Mouse (Mus musculus) CH12.LX (cell line): ENCODE results near the gene B4galt3. TPM values are rescaled to one million over a fixed set of nuclear protein-coding genes. Genes with fewer than 3 reads are reported as not detected.

Experiments
- DNase-seq: peaks from one replicate; pipeline ENCODE4 v3.0.0-alpha.2; 2013; ENCODE audit errors: extremely low read depth
- H3K27ac ChIP-seq: 2 replicates; pipeline ENCODE4 v1.5.1; 2012; ENCODE audit warnings: low read depth, mild to moderate bottlenecking, control low read depth, moderate library complexity; ENCODE audit not compliant: insufficient read depth
- H3K27me3 ChIP-seq: replicated peaks from 2 replicates; pipeline ENCODE3; 2012; ENCODE audit warnings: inconsistent platforms
- H3K36me3 ChIP-seq, 2 experiments: replicated peaks in 1 of 2; 2 replicates each; pipeline versions ENCODE3 to v1.6.1; 2012; ENCODE audit warnings: inconsistent platforms in 1 of 2, low read length in 1 of 2, mild to moderate bottlenecking in 1 of 2, mixed read lengths in 1 of 2, moderate library complexity in 1 of 2; ENCODE audit not compliant: control insufficient read depth in 1 of 2, insufficient read depth in 1 of 2
- H3K4me1 ChIP-seq, 2 experiments: 2 replicates each; pipeline ENCODE4 v1.6.1; 2012; ENCODE audit warnings: inconsistent platforms in 1 of 2, moderate library complexity in 1 of 2; ENCODE audit not compliant: insufficient read depth in 2 of 2, control insufficient read depth in 1 of 2
- H3K4me2 ChIP-seq: 2 replicates; pipeline ENCODE4 v1.6.1; 2012; ENCODE audit warnings: low read depth, mild to moderate bottlenecking, control low read depth; ENCODE audit not compliant: poor library complexity, insufficient read depth, severe bottlenecking
- H3K4me3 ChIP-seq, 3 experiments: fragments of 150-350 bp in 1 of 3; sonication (generic) in 1 of 3; replicated peaks in 1 of 3; 2 replicates each; pipeline versions ENCODE3 to v1.5.1; 2011 to 2012; ENCODE audit warnings: low read depth in 2 of 3, low read length in 2 of 3, mild to moderate bottlenecking in 2 of 3, moderate library complexity in 2 of 3, control low read depth in 1 of 3, improper control_type of control experiment in 1 of 3, inconsistent platforms in 1 of 3, mixed read lengths in 1 of 3; ENCODE audit not compliant: poor library complexity in 1 of 3
- H3K79me2 ChIP-seq: replicated peaks from 2 replicates; pipeline ENCODE4 v1.6.1; 2012; ENCODE audit warnings: mild to moderate bottlenecking, moderate library complexity; ENCODE audit not compliant: control insufficient read depth, poor library complexity, insufficient read depth, severe bottlenecking; ENCODE audit errors: extremely low read depth
- H3K9ac ChIP-seq: 2 replicates; pipeline ENCODE4 v1.6.1; 2012; ENCODE audit warnings: low read depth, mild to moderate bottlenecking, control low read depth, moderate library complexity; ENCODE audit not compliant: insufficient read depth
- H3K9me3 ChIP-seq: replicated peaks from 2 replicates; pipeline ENCODE3; 2012; ENCODE audit warnings: low read length, inconsistent platforms, mixed read lengths
- BHLHE40 ChIP-seq: IDR thresholded peaks from 2 replicates; pipeline ENCODE4 v1.6.1; 2011; ENCODE audit warnings: mild to moderate bottlenecking, low read depth, low read length, improper control_type of control experiment
- CHD1 ChIP-seq: IDR thresholded peaks from 2 replicates; pipeline ENCODE4 v1.6.1; 2012; ENCODE audit warnings: low read depth, low read length, improper control_type of control experiment, inconsistent platforms
- CHD2 ChIP-seq: IDR thresholded peaks from 2 replicates; pipeline ENCODE4 v1.6.1; 2011; ENCODE audit warnings: low read length, improper control_type of control experiment
- ELF1 ChIP-seq: IDR thresholded peaks from 2 replicates; pipeline ENCODE4 v1.6.1; 2014; ENCODE audit warnings: low read depth, mild to moderate bottlenecking, inconsistent platforms, low read length, improper control_type of control experiment
- EP300 ChIP-seq: IDR thresholded peaks from 2 replicates; pipeline ENCODE4 v1.6.1; 2011; ENCODE audit warnings: low read length, improper control_type of control experiment
- ETS1 ChIP-seq: conservative IDR thresholded peaks from 2 replicates; pipeline ENCODE4 v1.6.1; 2012; ENCODE audit warnings: low read depth, mild to moderate bottlenecking, inconsistent platforms, low read length, improper control_type of control experiment, moderate library complexity
- HCFC1 ChIP-seq: IDR thresholded peaks from 2 replicates; pipeline ENCODE4 v1.6.1; 2012; ENCODE audit warnings: low read depth, mild to moderate bottlenecking, inconsistent platforms, low read length, improper control_type of control experiment
- IRF4 ChIP-seq: IDR thresholded peaks from 2 replicates; pipeline ENCODE4 v1.6.1; 2014; ENCODE audit warnings: low read depth, mild to moderate bottlenecking, inconsistent platforms, low read length, improper control_type of control experiment
- JUND ChIP-seq: conservative IDR thresholded peaks from 2 replicates; pipeline ENCODE4 v1.6.1; 2011; ENCODE audit warnings: low read depth, low read length, improper control_type of control experiment
- MAFK ChIP-seq: IDR thresholded peaks from 2 replicates; pipeline ENCODE4 v1.6.1; 2011; ENCODE audit warnings: low read length, improper control_type of control experiment; ENCODE audit not compliant: insufficient replicate concordance
- MAX ChIP-seq: IDR thresholded peaks from 2 replicates; pipeline ENCODE4 v1.6.1; 2011; ENCODE audit warnings: low read length, improper control_type of control experiment
- MEF2A ChIP-seq: IDR thresholded peaks from 2 replicates; pipeline ENCODE4 v1.6.1; 2014; ENCODE audit warnings: low read depth, mild to moderate bottlenecking, inconsistent platforms, low read length, improper control_type of control experiment, borderline replicate concordance
- MYC ChIP-seq: IDR thresholded peaks from 2 replicates; pipeline ENCODE4 v1.6.1; 2011; ENCODE audit warnings: low read depth, mild to moderate bottlenecking, improper control_type of control experiment, low read length
- NRF1 ChIP-seq: IDR thresholded peaks from 2 replicates; pipeline ENCODE4 v1.6.1; 2014; ENCODE audit warnings: low read depth, mild to moderate bottlenecking, inconsistent platforms, low read length, improper control_type of control experiment, moderate library complexity
- PAX5 ChIP-seq: IDR thresholded peaks from 2 replicates; pipeline ENCODE4 v1.6.1; 2012; ENCODE audit warnings: low read length, inconsistent platforms, mixed read lengths
- POLR2A ChIP-seq: IDR thresholded peaks from 2 replicates; pipeline ENCODE4 v1.6.1; 2011; ENCODE audit warnings: low read depth, mild to moderate bottlenecking, improper control_type of control experiment, low read length
- RAD21 ChIP-seq: IDR thresholded peaks from 2 replicates; pipeline ENCODE4 v1.6.1; 2011; ENCODE audit warnings: low read depth, mild to moderate bottlenecking, low read length, improper control_type of control experiment, moderate library complexity
- RCOR1 ChIP-seq: conservative IDR thresholded peaks from 2 replicates; pipeline ENCODE4 v1.6.1; 2012; ENCODE audit warnings: low read depth, mild to moderate bottlenecking, inconsistent platforms, low read length, improper control_type of control experiment
- SIN3A ChIP-seq: IDR thresholded peaks from 2 replicates; pipeline ENCODE4 v1.6.1; 2012; ENCODE audit warnings: low read length, improper control_type of control experiment, inconsistent platforms
- TCF12 ChIP-seq: IDR thresholded peaks from 2 replicates; pipeline ENCODE4 v1.6.1; 2014; ENCODE audit warnings: low read depth, mild to moderate bottlenecking, inconsistent platforms, low read length, improper control_type of control experiment
- UBTF ChIP-seq: IDR thresholded peaks from 2 replicates; pipeline ENCODE4 v1.6.1; 2012; ENCODE audit warnings: low read depth, mild to moderate bottlenecking, inconsistent platforms, low read length, improper control_type of control experiment, moderate library complexity
- USF1 ChIP-seq: IDR thresholded peaks from 2 replicates; pipeline ENCODE4 v1.6.1; 2014; ENCODE audit warnings: low read depth, mild to moderate bottlenecking, inconsistent platforms, low read length, improper control_type of control experiment
- USF2 ChIP-seq: conservative IDR thresholded peaks from 2 replicates; pipeline ENCODE4 v1.6.1; 2011; ENCODE audit warnings: low read depth, low read length, improper control_type of control experiment
- ZC3H11A ChIP-seq: IDR thresholded peaks from 2 replicates; pipeline ENCODE4 v1.6.1; 2012; ENCODE audit warnings: low read depth, mild to moderate bottlenecking, inconsistent platforms, low read length, improper control_type of control experiment
- ZKSCAN1 ChIP-seq: IDR thresholded peaks from 2 replicates; pipeline ENCODE4 v1.6.1; 2012; ENCODE audit warnings: low read depth, inconsistent platforms, low read length, improper control_type of control experiment, borderline replicate concordance
- ZMIZ1 ChIP-seq: IDR thresholded peaks from 2 replicates; pipeline ENCODE4 v1.6.1; 2012; ENCODE audit warnings: low read depth, mild to moderate bottlenecking, inconsistent platforms, low read length, improper control_type of control experiment
- dilution Hi-C: fragments of 300-500 bp; cut with MboI; formaldehyde crosslinking; loops from 2 replicates; pipeline ENCODE4 v1.14.3; 2020; ENCODE audit warnings: low sequenced_read_pairs; ENCODE audit not compliant: extremely low pct_unique_long_range_greater_than_20kb, extremely low pct_ligation_motif_present
- in situ Hi-C: fragments of 300-500 bp; cut with MboI; formaldehyde crosslinking; loops from 3 replicates; pipeline ENCODE4 v1.14.3; 2019; ENCODE audit warnings: low sequenced_read_pairs, low pct_ligation_motif_present, low pct_unique_long_range_greater_than_20kb, mixed read lengths
- polyA plus RNA-seq: library from polyadenylated mRNA; unstranded; fragments of >175 nt; gene quantifications from 2 replicates; pipeline ENCODE4 v1.2.1, GENCODE M21; 2012; ENCODE audit warnings: low read depth; ENCODE audit not compliant: insufficient read length
- total RNA-seq, 2 experiments: library from RNA; depleted of rRNA; stranded (reverse); fragments of 300-350 nt in 1 of 2; fragments of >200 nt in 1 of 2; gene quantifications; 2 replicates each; pipeline ENCODE4 v1.2.3; 2012 to 2014

The B4galt3 gene
- total and polyA plus RNA-seq, 3 experiments: 19.3 to 27.8 (median 23.1) TPM

- dilution Hi-C loops: no loop called here
- Histone ChIP-seq H3K27me3 (no peaks in the 10 kb centered on the region), H3K27ac (no peak overlapping the region), H3K9ac (peak overlapping the region; percentile 96; the same call in 1 of the 2 replicates), H3K4me1 (peaks cover under 1 to 25% of the 10 kb centered on the region in 2 experiments; a peak in 3 of 4 replicates), H3K79me2 (peaks cover 16% of the 10 kb centered on the region), H3K4me3 (peak overlapping the region; percentile 76 to 78 (median 77)), H3K9me3 (no peaks in the 10 kb centered on the region), H3K36me3 (peaks cover 17 to 28% of the 10 kb centered on the region in 2 experiments), H3K4me2 (peak overlapping the region; percentile 48)
- TF ChIP-seq ZMIZ1 (no peak), ETS1 (no peak), EP300 (no peak), USF1 (no peak), USF2 (no peak), BHLHE40 (no peak), MEF2A (no peak), POLR2A (no peak), RCOR1 (no peak), MAX (no peak), NRF1 (no peak), IRF4 (no peak), ZKSCAN1 (no peak), CHD1 (no peak; the same call in 1 of the 2 replicates), PAX5 (no peak), RAD21 (no peak), JUND (no peak), ZC3H11A (no peak)
- in situ Hi-C loops: no loop called here
- DNase-seq: no peak
These were observed 23.2 kb downstream of the B4galt3 start for GRCm38 (mm10) chr1:171293351-171293750.

GRCm38 (mm10) chr1:171293906-171294297 lies 23.8 kb downstream of the B4galt3 start:
- Histone ChIP-seq H3K4me1 (peaks cover 0 to 19% of the 10 kb centered on the region in 2 experiments; a peak in 3 of 4 replicates), H3K4me2 (peak overlapping the region; percentile 48; the same call in 1 of the 2 replicates), H3K9me3 (no peaks in the 10 kb centered on the region), H3K79me2 (peaks cover 16% of the 10 kb centered on the region), H3K36me3 (peaks cover 14 to 22% of the 10 kb centered on the region in 2 experiments), H3K27ac (peak overlapping the region; percentile 81), H3K9ac (peak overlapping the region; percentile 96), H3K4me3 (peak overlapping the region; percentile 76 to 78 (median 77)), H3K27me3 (no peaks in the 10 kb centered on the region)
- in situ Hi-C loops (no loop called here), dilution Hi-C loops (no loop called here)
- DNase-seq: peak; percentile 36
- TF ChIP-seq TCF12 (no peak; the same call in 1 of the 2 replicates), ELF1 (no peak), MAX (0 out of 2 replicates have a peak, but pooled peaks have one; percentile 33), MAFK (no peak), SIN3A (peak; percentile 63; the same call in 1 of the 2 replicates), HCFC1 (no peak), CHD1 (peak; percentile 79; the same call in 1 of the 2 replicates), UBTF (no peak), USF1 (no peak), MYC (no peak), NRF1 (no peak), CHD2 (no peak)
